Mouse (Mus musculus): ENCODE data around the gene Kif14. TPM values are rescaled to one million over a fixed set of nuclear protein-coding genes. Genes with fewer than 3 reads are reported as not detected.
A peak's percentile ranks its signal among the peaks of the same experiment; 100 is the strongest.
"Not testable (repeated sequence)": the region's sequence is repeated elsewhere in the genome, so short reads cannot be mapped to it uniquely, and the experiment has no call there.

Kif14 gene
- total RNA-seq, 2 experiments from 2014 or later = 0.08 TPM; not detected in 1

DNA sequence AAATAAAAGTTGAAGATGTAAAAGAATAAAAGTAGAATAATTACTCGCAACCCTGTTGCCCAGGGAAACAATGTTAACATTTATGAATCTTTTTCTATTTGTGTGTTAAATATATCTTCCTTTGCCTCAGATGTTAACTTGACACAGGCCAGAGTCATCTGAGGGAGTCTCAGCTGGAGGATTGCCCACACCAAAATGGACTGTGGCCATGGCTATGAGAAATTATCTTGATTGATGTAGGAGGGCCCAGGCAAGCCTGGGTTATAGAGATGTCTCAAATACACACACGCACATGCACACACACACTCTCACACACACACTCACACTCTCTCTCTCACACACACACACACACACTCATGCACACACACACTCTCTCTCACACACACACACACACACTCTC is 80.9 kb downstream of the Kif14 start:
- no peak for DNase-seq
- intact Hi-C loops (cut with DNase I) = no loop called here
- TF ChIP-seq CTCF (IDR thresholded peaks at IDR 0.05) = no peak
- no peak overlapping the region for H3K4me3 ChIP-seq
- H3K27ac ChIP-seq = no peak overlapping the region

DNA sequence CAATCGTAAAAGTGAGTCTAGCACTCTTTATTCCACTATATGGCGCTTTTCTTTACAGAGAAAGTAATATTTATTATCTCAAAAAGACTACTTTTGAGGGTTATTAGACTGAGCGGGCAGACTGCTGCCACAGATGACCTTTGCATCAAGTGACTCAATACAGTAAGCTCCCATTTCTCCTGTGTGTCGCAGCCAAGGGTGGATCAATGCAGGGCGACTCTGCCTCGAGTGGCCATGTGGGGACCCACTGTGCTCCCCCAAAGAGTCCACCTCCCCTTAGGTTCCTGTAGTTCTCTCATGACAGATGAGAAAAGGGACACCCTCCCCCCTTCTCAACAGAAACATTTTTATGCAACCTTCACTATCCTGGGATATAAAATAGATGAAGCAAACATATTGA is 84.1 kb downstream of the Kif14 start:
- no peak for TF ChIP-seq CTCF (IDR thresholded peaks at IDR 0.05)
- intact Hi-C loops (cut with DNase I) = no loop called here
- no peak for DNase-seq
- H3K4me3 ChIP-seq = no peak overlapping the region
- H3K27ac ChIP-seq = no peak overlapping the region

DNA sequence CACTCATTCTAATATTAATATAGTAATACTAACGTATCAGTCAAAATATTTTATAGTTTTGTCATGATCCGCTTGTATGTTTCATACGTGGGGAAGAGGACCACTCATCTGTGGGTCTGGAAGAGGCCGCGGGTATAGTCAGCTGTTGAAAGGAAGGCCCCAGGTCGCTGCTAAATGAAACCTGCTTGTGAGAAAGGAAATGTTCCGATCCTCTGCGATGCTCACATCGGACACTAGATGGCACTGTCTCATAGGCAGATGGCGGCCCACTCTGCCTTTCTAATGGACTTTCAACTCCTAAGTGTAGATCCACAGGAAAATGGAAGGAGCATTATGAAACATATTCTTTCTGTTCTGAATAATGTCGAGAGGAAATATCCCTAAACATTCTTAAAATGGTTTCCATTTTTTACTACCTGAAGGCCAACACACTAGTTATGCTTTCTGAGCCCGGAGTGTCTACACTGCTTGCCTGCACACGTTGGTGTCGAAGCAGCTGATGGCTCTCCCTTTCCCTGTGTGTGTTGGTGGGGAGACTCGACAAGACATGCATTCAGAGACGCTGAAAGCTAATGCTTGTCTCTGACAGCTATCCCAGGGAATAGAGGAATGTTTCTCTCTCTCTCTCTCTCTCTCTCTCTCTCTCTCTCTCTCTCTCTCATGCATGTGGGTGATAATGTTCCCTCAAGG is 84.9 kb downstream of the Kif14 start:
- intact Hi-C loops (cut with DNase I) = loop anchor here (1.0 kb wide), 1 partner anchor 188 kb away; no protein-coding TSS in a partner anchor
- peak; percentile 76 for DNase-seq
- no peak; the same call in 1 of the 2 replicates for TF ChIP-seq CTCF (IDR thresholded peaks at IDR 0.05)
- Histone ChIP-seq H3K27ac (no peak overlapping the region), H3K4me3 (no peak overlapping the region)

DNA sequence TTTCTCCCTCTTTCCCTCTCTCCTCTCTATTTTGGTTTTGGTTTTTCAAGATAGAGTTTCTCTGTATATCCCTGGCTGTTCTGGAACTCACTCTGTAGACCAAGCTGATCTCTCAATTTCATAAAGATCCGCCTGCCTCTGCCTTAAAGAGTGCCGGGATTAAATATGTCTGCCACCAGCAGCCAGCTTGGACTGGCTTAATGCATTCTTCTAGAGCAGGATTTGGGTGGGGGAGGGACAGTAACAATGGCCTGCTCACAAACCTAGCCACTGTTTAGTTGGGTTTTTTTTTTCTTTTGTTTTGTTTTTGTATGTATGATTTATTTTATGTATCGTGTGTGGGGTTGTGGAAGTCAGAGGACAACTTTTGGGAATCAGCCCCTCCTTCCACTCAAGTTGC is 88.5 kb downstream of the Kif14 start:
- Histone ChIP-seq H3K4me3 (no peak overlapping the region), H3K27ac (no peak overlapping the region)
- no peak for TF ChIP-seq CTCF (IDR thresholded peaks at IDR 0.05)
- intact Hi-C loops (cut with DNase I) = no loop called here
- DNase-seq = no peak

DNA sequence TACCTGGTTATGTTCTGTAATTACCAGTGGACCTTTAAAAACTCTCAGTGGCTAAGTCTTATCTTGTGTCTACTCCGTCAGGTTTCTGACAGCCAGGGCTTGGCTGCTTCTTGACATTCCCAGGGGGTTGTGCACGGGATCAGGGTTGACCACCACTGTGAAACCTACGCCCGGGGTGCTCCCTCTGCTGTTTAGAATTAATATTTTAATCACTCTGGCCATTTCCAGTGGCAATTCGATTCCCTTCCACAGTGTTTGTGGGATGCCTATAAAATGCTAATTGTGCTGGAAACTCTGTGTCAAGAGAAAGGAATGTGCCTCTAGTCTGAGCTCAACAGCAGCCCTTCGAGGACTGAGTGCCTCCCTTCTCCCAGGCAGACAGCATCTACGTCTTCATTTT is 89.7 kb downstream of the Kif14 start:
- intact Hi-C loops (cut with DNase I) = no loop called here
- TF ChIP-seq CTCF (IDR thresholded peaks at IDR 0.05) = peak; percentile 16; the same call in 1 of the 2 replicates
- peak; percentile 25 for DNase-seq
- Histone ChIP-seq H3K27ac (peak overlapping the region; percentile 49; the same call in 1 of the 2 replicates), H3K4me3 (peak overlapping the region; percentile 40)

DNA sequence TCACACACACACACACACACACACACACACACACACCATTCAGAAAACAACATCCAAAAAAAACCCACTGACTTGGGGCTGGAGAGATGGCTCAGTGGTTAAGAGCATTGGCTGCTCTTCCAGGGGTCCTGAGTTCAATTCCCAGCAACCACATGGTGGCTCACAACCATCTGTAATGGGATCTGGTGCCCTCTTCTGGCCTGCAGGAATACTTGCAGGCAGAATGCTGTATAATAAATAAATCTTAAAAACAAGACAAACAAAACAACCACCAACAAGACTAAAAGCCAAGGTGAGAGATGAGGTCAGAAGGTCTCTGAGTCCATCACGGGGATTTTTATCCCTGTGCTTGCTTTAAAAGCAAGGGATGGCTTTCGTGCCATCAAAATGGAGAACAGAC is 90.5 kb downstream of the Kif14 start:
- TF ChIP-seq CTCF (IDR thresholded peaks at IDR 0.05) = peak; percentile 18; the same call in 1 of the 2 replicates
- DNase-seq; intact Hi-C loops (cut with DNase I); H3K4me3 ChIP-seq; H3K27ac ChIP-seq: not testable (repeated sequence)

DNA sequence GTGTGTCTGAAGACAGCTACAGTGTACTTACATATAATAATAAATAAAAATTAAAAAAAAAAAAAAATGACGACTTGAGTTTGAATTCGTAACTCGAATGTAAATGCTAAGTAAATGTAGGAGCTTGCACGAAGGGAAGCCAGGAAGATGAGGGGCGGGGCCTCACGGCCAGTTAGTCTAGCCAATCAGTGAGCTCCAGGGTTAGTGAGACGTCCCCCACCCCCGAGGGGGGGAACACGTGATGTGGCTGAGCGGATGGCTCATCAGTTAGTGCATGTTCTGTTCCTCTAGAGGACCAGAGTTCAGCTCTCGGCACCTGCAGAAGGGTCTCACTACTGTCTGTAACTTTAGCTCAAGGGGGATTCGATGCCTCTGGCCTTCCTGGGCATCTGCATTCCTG is 91.3 kb downstream of the Kif14 start:
- no peak for TF ChIP-seq CTCF (IDR thresholded peaks at IDR 0.05)
- DNase-seq = no peak
- intact Hi-C loops (cut with DNase I) = no loop called here
- H3K4me3 ChIP-seq = no peak overlapping the region
- H3K27ac ChIP-seq = no peak overlapping the region

DNA sequence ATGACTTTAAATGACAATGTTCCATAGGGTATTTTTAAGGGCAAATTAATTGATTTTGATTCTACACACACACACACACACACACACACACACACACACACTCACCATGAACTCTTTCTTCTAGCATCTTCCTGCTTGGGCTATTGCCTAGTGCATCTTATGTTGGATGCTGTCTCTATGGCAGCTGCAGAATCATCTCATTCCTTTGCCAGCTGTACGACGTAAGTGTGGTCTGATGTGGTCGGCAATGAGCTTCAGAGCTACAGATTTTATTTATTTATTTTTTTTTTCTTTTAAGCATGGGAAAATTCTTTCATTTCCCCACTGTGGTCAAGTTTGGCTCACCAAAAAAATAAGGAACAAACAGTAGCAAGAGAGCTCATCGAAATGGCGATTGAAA is 92.6 kb downstream of the Kif14 start:
- Histone ChIP-seq H3K4me3 (no peak overlapping the region), H3K27ac (no peak overlapping the region)
- no peak for DNase-seq
- TF ChIP-seq CTCF (IDR thresholded peaks at IDR 0.05) = no peak
- intact Hi-C loops (cut with DNase I) = no loop called here

DNA sequence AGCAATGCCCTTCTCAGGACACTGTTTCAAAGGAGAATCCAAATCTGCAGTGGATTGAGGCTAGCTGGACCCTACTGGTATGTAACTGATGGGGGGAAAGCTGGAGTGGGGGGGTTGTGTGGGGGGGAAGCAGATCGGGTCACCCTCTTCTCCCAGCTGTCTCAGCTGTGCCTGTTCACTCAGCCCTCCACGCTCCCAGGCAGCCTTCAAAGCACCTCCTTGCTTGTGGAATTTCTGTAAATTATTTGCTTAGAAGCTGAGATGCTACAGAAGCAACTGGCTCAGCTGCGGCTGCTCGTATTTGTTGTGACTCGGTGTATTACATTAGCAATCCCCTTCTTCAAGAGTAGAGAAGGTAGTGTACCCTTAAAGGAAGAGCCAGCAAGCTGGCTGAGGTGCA is 93.1 kb downstream of the Kif14 start:
- no peak for TF ChIP-seq CTCF (IDR thresholded peaks at IDR 0.05)
- Histone ChIP-seq H3K4me3 (no peak overlapping the region), H3K27ac (no peak overlapping the region)
- intact Hi-C loops (cut with DNase I) = no loop called here
- no peak for DNase-seq

DNA sequence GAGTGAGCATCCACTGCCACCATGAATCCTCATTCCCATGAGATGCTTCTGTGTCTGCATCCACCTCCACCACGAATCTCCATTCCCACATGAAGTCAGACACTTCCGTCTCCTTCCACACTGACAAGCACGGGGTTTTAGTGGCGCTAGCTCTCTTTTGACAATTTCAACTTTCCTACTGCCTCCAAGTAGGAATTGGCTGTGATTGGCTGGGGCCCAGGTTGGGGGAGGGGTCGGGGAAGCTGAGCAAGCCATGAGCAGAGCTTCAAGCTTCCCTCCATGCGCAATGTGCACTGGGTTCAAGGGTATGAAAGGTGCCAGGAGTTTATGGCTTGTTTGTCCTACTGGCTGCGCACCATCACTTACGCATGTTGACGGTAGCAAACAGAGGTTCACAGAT is 93.6 kb downstream of the Kif14 start:
- H3K27ac ChIP-seq = no peak overlapping the region
- intact Hi-C loops (cut with DNase I) = no loop called here
- DNase-seq = no peak

DNA sequence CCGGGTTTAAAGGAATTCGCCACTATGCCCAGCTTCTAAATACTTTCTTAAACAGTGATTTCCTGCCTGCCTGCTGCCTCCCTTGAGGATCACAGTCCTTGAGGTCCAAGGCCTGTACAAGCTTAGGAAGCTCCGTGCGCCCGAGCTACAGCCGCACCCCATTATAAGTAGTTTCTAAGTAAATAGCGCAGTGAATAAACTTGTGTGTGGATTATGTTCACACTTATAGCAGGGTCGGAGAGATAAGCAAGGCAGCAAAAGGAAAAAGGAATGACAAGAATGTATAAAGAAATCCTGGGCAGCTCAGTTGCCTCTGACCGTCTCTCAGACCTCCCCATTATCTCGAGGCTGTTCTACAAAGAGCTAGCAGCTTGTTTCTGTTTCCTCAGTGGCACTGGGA is 95.7 kb downstream of the Kif14 start:
- no peak for TF ChIP-seq CTCF (IDR thresholded peaks at IDR 0.05)
- intact Hi-C loops (cut with DNase I) = no loop called here
- no peak overlapping the region for H3K4me3 ChIP-seq
- no peak overlapping the region for H3K27ac ChIP-seq
- DNase-seq = no peak

More for the DNA sequence above, 93.6 kb downstream of the Kif14 start:
- TF ChIP-seq CTCF (IDR thresholded peaks at IDR 0.05) = no peak
- H3K4me3 ChIP-seq = no peak overlapping the region

DNA sequence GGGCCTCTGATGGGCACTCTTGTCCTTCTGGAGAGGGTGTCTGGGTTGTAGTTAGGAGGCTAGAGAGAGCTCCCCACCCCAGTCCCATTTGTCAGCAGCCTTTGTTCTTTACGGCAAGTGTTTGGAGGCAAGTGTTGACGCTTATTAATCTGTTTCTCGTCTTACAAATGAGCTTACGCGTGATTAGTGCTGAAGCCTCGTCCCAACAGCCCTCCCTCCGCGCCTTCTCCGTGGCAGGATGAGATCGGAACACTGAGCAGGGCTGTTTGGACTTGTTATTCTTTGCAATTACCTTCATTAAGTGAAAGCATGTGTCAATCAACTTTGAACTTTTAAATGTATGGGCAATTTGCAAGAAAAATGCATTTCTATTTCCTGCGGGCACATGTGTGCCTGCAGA is 97.0 kb downstream of the Kif14 start:
- intact Hi-C loops (cut with DNase I) = no loop called here
- no peak for TF ChIP-seq CTCF (IDR thresholded peaks at IDR 0.05)
- no peak for DNase-seq
- H3K27ac ChIP-seq = no peak overlapping the region
- H3K4me3 ChIP-seq = no peak overlapping the region

DNA sequence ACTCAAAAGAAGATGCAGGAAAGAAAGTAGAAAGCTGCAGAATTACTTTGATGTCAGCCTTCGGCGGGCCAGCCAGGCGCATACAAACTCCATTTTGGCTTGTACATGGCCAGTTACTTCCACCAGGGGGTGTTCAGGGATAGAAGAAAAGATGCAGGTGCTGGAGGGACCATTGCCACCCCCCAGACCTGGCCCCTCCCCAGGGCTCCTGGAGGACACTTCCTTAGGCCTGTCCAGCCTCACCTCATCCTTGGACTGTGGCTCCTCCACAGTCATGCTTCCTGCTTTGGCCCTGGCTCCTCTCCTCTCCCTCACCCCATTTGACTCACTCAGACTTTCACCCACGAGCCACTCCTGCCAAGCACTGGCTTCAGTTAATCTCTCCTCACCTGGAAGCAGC is 98.8 kb downstream of the Kif14 start:
- intact Hi-C loops (cut with DNase I) = no loop called here
- Histone ChIP-seq H3K27ac (no peak overlapping the region), H3K4me3 (no peak overlapping the region)
- no peak for DNase-seq
- no peak; the same call in 1 of the 2 replicates for TF ChIP-seq CTCF (IDR thresholded peaks at IDR 0.05)

DNA sequence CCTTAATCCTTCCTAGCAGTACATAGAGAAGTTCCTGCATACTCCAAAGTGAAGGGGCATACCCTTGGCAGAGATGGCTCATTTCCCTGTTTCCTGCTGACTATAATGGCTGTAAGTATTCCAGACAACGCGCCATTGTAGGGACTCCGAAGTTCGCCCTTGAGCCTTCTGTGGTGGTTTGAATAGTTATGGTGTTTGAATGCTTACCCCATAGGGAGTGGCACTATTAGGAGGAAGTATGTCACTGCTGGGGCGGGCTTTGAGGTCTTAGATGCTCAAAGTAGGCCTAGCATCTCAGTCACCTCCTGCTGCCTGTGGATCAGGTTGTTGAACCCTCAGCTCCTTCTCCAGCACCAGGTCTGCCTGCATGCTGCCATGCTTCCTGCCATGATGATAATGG is 100.2 kb downstream of the Kif14 start:
- DNase-seq = no peak
- no peak for TF ChIP-seq CTCF (IDR thresholded peaks at IDR 0.05)
- intact Hi-C loops (cut with DNase I) = no loop called here

More for the DNA sequence above, 100.2 kb downstream of the Kif14 start:
- H3K27ac ChIP-seq = no peak overlapping the region
- no peak overlapping the region for H3K4me3 ChIP-seq

Measured in gastrocnemius, adult 2 months (tissue).